Mouse (Mus musculus) small intestine, adult 2 months (tissue): Measurements from ENCODE around the gene Bcl7c. TPM values are rescaled to one million over a fixed set of nuclear protein-coding genes. Genes with fewer than 3 reads are reported as not detected.
"Not testable (repeated sequence)": the region's sequence is repeated elsewhere in the genome, so short reads cannot be mapped to it uniquely, and the experiment has no call there.

Experiments used
- H3K27ac ChIP-seq: fragments of 200-500 bp; 2 replicates; pipeline ENCODE4 v1.5.1; 2012; ENCODE audit warnings: low read depth, low read length, control low read depth, inconsistent platforms; ENCODE audit not compliant: insufficient read depth
- H3K27me3 ChIP-seq: fragments of 200-500 bp; 2 replicates; pipeline ENCODE4 v1.6.1; 2012; ENCODE audit warnings: mild to moderate bottlenecking, moderate library complexity, low read length, inconsistent platforms; ENCODE audit not compliant: control insufficient read depth, insufficient read depth
- H3K36me3 ChIP-seq: fragments of 200-500 bp; 2 replicates; pipeline ENCODE4 v1.6.1; 2012; ENCODE audit warnings: mild to moderate bottlenecking, low read length, control low read depth, inconsistent platforms; ENCODE audit not compliant: control insufficient read depth, insufficient read depth
- H3K4me1 ChIP-seq: fragments of 200-500 bp; 2 replicates; pipeline ENCODE4 v1.6.1; 2012; ENCODE audit warnings: low read length, inconsistent platforms, mixed read lengths; ENCODE audit not compliant: control insufficient read depth, insufficient read depth, insufficient read length
- H3K4me3 ChIP-seq: fragments of 200-500 bp; 2 replicates; pipeline ENCODE4 v1.5.1; 2012; ENCODE audit warnings: low read depth, mild to moderate bottlenecking, control low read depth, inconsistent platforms, low read length, moderate library complexity
- CTCF ChIP-seq: fragments of 200-500 bp; IDR thresholded peaks from 2 replicates; pipeline ENCODE4 v1.5.1; 2012; ENCODE audit warnings: low read depth, mild to moderate bottlenecking, control low read depth, inconsistent platforms, low read length, moderate library complexity, mixed read lengths; ENCODE audit not compliant: insufficient replicate concordance, insufficient read length; ENCODE audit errors: extremely low read depth
- POLR2A ChIP-seq: fragments of 200-500 bp; IDR thresholded peaks from 2 replicates; pipeline ENCODE4 v1.6.1; 2012; ENCODE audit warnings: low read depth, mild to moderate bottlenecking, control low read depth, inconsistent platforms, low read length, moderate library complexity
- WGBS: fragments of 180-500 bp; shearing (Covaris S2); methylation state at CpG from one replicate; pipeline ENCODE4 v1.1.7; 2018; 5-methylcytosine and 5-hydroxymethylcytosine counted together
- polyA plus RNA-seq: library from polyadenylated mRNA; depleted of rRNA; stranded (reverse); fragments of >200 nt; gene quantifications from 2 replicates; pipeline ENCODE4 v1.2.3, GENCODE M21; 2012

Gene Bcl7c
- polyA plus RNA-seq, 1 experiment, result 24.6 TPM

GRCm38 (mm10) chr7:127641260-127641659, 67.5 kb downstream of the Bcl7c start:
- H3K27ac ChIP-seq, result no peak overlapping the region
- H3K36me3 ChIP-seq, result no peaks in the 10 kb centered on the region
- H3K27me3 ChIP-seq, result no peaks in the 10 kb centered on the region
- TF ChIP-seq POLR2A, result no peak
- TF ChIP-seq CTCF, result no peak
- no peak overlapping the region for H3K4me3 ChIP-seq
- 3% methylated on average over 4 of the region's 4 CpGs for WGBS
- H3K4me1 ChIP-seq, result peaks cover 12% of the 10 kb centered on the region; the same call in 1 of the 2 replicates

- 1% methylated on average over 27 of the region's 27 CpGs for WGBS
- Histone ChIP-seq H3K36me3 (no peaks in the 10 kb centered on the region), H3K27ac (no peak overlapping the region), H3K27me3 (no peaks in the 10 kb centered on the region), H3K4me1 (peaks cover 7% of the 10 kb centered on the region; the same call in 1 of the 2 replicates), H3K4me3 (peak overlapping the region; percentile 71)
- TF ChIP-seq CTCF (no peak), POLR2A (no peak)
These were observed 71.8 kb downstream of the Bcl7c start for GRCm38 (mm10) chr7:127636963-127637362.

DNA sequence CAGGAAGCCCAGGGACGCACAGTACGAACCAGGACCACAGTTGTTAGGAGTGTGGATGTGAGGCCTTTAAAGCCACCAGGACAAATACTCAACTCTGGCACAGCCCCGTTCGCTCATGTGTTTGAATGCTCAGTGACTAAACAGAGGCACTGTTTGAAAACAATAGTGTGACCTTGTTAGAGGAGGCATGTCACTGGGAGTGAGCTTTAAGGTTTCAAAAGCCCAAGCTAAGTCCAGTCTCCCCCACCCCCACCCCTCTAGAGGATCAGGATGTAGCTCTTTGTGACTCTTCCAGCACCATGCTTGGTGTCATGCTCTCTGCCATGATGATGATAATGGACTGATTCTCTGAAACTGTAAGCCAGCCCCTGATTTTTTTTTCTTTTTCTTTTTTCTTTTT, 77.3 kb downstream of the Bcl7c start:
- WGBS, result 88% methylated on average over 4 of the region's 4 CpGs
- TF ChIP-seq CTCF (no peak), POLR2A (no peak)
- H3K4me1 ChIP-seq, result no peaks in the 10 kb centered on the region
- no peaks in the 10 kb centered on the region for H3K27me3 ChIP-seq
- no peak overlapping the region for H3K4me3 ChIP-seq
- H3K36me3 ChIP-seq, result no peaks in the 10 kb centered on the region
- H3K27ac ChIP-seq, result no peak overlapping the region

DNA sequence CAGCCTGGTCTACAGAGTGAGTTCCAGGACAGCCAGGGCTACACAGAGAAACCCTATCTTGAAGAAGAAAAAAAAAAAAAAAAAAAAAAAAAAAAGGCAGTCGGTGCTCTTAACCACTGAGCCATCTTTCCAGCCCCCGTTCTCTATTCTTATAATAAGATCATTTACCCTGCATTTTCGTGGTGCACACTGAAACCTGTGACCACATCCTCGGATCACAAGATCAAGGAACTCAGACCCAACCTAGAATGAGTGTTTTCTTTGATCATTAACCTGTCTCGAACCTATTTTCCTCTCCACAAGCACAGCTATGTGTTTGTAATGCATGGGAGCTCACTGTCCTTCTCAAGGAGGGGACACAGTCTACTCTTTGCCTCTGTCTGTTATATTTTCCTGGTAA, 80.1 kb downstream of the Bcl7c start:
- H3K27me3 ChIP-seq, result no peaks in the 10 kb centered on the region
- H3K27ac ChIP-seq, result no peak overlapping the region
- no peak for TF ChIP-seq CTCF
- TF ChIP-seq POLR2A, result no peak
- no peaks in the 10 kb centered on the region for H3K36me3 ChIP-seq
- no peak overlapping the region for H3K4me3 ChIP-seq
- H3K4me1 ChIP-seq, result no peaks in the 10 kb centered on the region
- WGBS, result 73% methylated on average over 5 of the region's 5 CpGs

- 86% methylated on average over 4 of the region's 4 CpGs for WGBS
- Histone ChIP-seq H3K4me1 (no peaks in the 10 kb centered on the region), H3K36me3 (no peaks in the 10 kb centered on the region), H3K4me3 (no peak overlapping the region), H3K27me3 (no peaks in the 10 kb centered on the region), H3K27ac (no peak overlapping the region)
- TF ChIP-seq POLR2A, result no peak
- TF ChIP-seq CTCF, result no peak
These were observed 82.3 kb downstream of the Bcl7c start for GRCm38 (mm10) chr7:127626471-127626870.

GRCm38 (mm10) chr7:127626039-127626438, 82.7 kb downstream of the Bcl7c start:
- 96% methylated on average over 7 of the region's 7 CpGs for WGBS
- Histone ChIP-seq H3K36me3 (no peaks in the 10 kb centered on the region), H3K27ac (no peak overlapping the region), H3K4me3 (no peak overlapping the region), H3K4me1 (no peaks in the 10 kb centered on the region), H3K27me3 (no peaks in the 10 kb centered on the region)
- TF ChIP-seq CTCF (no peak), POLR2A (no peak)

- WGBS, result 92% methylated on average over 7 of the region's 8 CpGs
- not testable (repeated sequence) for H3K27me3 ChIP-seq, H3K27ac ChIP-seq, H3K36me3 ChIP-seq, H3K4me1 ChIP-seq, H3K4me3 ChIP-seq
These were observed 90.3 kb downstream of the Bcl7c start for GRCm38 (mm10) chr7:127618402-127618801.

DNA sequence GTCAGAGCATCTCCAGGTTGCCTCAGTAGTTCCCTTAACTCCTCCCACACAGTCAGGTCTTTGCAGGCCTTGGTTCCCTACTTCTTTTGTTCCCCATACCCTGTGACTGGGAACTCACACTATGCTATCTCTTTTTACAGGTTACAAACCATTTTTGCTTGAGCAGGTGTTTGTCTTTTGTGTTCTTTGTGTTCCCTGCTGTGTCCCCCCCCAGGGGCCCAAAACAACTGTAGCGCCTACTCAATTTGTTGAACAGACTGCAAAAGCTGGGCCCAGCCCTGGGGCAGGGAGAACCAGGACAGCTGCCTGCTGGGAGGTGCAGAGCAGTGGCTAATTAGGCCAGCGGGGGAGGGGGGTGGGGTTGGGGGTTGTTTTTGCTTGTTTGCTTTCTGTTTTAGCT, 90.8 kb downstream of the Bcl7c start:
- Histone ChIP-seq H3K4me3 (no peak overlapping the region), H3K4me1 (0 out of 2 replicates have a peak, but pooled peaks cover 3% of the 10 kb centered on the region), H3K27me3 (no peaks in the 10 kb centered on the region), H3K36me3 (no peaks in the 10 kb centered on the region), H3K27ac (no peak overlapping the region)
- 81% methylated on average over 2 of the region's 2 CpGs for WGBS
- TF ChIP-seq CTCF (no peak), POLR2A (no peak)
